Mouse (Mus musculus): Measurements from ENCODE around the gene Cat.

- TF ChIP-seq TCF12 (IDR thresholded peaks at IDR 0.05; ENCODE audit: insufficient read depth, poor library complexity, severe bottlenecking) (no peak), MAX (IDR thresholded peaks at IDR 0.05; ENCODE audit: low read depth) (no peak), USF1 (IDR thresholded peaks at IDR 0.05; ENCODE audit: low read depth) (no peak)
Observed at GRCm38 (mm10) chr2:103492526-103492925, 7.6 kb upstream of the Cat start.

All from myocyte (in vitro differentiated cells).